Mouse (Mus musculus) cerebellum, postnatal 4 days (tissue): ENCODE results near the gene Dcakd.

Experiments used
- DNase-seq, 2 experiments: peaks; one replicate each; pipeline ENCODE4 v3.0.0; 2022; ENCODE audit warnings: low spot score in 2 of 2, mixed read lengths in 1 of 2

The Dcakd gene

GRCm38 (mm10) chr11:103028176-103028891 is at the start of gene Dcakd, which contains the start of gene Nmt1:
Dcakd (minus strand) TSS chr11:103028333.
Nmt1 (plus strand) TSS chr11:103028190.
- peak; percentile 69 to 88 for DNase-seq

DNA sequence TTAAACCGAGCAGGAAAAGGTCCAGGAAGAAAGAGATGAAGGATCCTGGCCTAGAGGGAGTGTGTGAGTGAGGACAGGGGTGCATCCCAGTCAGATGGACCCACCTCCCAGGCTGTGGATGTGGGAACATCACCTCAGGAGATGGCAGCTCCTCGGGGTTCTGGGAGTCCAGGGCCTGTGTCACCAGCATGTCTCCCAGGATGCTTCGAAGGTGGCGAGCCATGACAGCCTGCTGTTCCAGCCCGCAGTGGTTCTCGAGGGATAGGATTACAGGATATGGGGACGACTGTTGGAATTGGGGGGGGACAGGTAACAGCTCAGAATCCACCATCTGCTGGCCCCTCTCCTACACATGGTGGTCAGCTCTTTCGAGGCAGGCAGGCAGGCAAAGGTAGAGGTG is 48.4 kb upstream of the Dcakd start:
- DNase-seq, result no peak

DNA sequence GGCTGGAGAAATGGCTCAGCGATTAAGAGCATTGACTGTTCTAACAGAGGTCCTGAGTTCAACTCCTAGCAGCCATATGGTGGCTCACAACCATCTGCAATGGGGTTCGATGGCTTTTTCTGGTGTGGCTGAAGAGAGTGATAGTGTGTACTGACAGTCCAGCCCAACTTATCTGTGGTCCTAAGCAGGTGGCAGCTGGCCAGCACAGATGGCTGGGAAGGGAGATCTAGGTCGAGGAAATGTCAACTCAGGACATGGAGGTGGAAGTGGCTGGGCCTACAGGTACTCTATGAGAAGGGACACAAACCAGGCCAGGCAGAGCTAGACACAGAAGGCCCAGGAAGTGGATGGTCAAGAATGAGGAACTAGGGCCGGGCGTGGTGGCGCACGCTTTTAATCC is 47.9 kb upstream of the Dcakd start:
- DNase-seq, result no peak

GRCm38 (mm10) chr11:103074796-103075323 is 46.7 kb upstream of the Dcakd start:
- DNase-seq, result no peak

DNA sequence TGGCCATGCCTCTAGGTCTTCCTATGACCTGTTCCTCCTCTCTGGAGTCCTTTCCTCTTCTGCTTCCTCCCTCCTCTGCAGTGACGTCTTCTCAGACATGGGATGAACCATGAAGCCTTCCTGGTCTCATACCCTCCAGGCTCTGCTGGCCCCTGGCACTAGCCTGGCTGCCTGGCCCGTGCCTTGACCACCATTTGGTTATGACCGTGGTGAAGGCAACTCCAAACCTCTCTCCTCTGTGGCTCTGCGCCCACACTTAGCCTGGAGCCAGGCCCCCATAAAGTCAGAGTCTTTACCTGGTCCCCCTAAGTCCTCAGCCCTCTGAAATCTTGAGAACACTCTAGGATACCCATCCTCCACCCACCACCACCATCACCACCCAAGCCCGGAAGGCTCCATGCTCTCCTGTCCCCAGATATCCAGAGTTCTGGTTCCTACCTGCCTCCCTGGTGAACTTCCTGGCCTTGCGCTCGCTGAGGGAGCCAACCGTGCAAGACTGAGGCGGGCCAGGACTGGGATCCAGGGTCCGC is 46.1 kb upstream of the Dcakd start:
- DNase-seq, result no peak

- no peak for DNase-seq
These were observed 45.5 kb upstream of the Dcakd start for GRCm38 (mm10) chr11:103073671-103074070.

- DNase-seq, result no peak
These were observed 42.3 kb upstream of the Dcakd start for GRCm38 (mm10) chr11:103070322-103070880.

- DNase-seq, result no peak
These were observed 41.6 kb upstream of the Dcakd start for GRCm38 (mm10) chr11:103069731-103070130.

DNA sequence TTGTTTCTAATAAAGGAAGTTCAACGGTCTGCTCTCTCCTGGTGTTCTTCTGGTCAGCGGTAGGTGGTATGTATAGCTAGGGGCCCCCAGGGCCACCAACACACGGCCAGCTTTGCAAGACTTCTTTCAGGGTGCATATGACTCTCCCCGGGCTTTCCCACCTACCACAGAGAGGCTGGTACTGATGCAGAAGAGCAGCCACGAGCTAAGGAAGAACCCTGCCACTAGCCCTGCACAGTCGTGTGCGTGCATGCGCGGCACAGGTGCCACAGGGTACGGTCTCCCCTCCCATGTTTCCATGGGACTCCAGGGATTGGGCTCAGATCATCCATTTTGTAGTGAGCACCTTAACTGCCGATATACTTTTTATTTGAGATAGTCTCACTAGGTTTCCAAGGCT is 40.8 kb upstream of the Dcakd start:
- DNase-seq, result no peak

- no peak for DNase-seq
These were observed 40.1 kb upstream of the Dcakd start for GRCm38 (mm10) chr11:103068272-103068671.

GRCm38 (mm10) chr11:103067457-103068001 is 39.4 kb upstream of the Dcakd start:
- no peak for DNase-seq

GRCm38 (mm10) chr11:103067051-103067361 is 38.9 kb upstream of the Dcakd start:
- no peak for DNase-seq

- no peak for DNase-seq
These were observed 38.3 kb upstream of the Dcakd start for GRCm38 (mm10) chr11:103066191-103067050.

GRCm38 (mm10) chr11:103058499-103059085 is 30.5 kb upstream of the Dcakd start:
- no peak for DNase-seq

DNA sequence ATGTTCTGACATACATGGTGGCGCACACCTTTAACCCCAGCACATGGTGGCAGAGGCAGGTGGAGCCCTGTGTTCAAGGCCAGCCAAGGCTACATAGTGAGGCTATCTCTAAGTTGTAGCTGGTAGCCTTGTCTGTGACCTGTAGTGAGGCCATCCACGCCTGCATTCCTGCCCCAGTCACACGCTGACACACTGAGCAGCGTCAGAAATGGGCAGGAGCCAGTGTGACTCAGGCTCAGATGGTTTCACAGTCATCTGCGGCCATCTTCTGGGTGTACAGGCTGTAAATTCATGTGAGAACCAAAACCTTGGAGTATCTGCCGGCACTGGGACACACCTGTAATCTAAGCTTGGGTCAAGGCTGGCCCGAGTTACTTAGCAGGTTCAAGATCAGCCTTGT is 28.5 kb upstream of the Dcakd start:
- DNase-seq, result no peak

GRCm38 (mm10) chr11:103054798-103055197 is 26.7 kb upstream of the Dcakd start:
- peak; percentile 63 to 78 for DNase-seq

- no peak for DNase-seq
These were observed 25.3 kb upstream of the Dcakd start for GRCm38 (mm10) chr11:103053191-103054076.

DNA sequence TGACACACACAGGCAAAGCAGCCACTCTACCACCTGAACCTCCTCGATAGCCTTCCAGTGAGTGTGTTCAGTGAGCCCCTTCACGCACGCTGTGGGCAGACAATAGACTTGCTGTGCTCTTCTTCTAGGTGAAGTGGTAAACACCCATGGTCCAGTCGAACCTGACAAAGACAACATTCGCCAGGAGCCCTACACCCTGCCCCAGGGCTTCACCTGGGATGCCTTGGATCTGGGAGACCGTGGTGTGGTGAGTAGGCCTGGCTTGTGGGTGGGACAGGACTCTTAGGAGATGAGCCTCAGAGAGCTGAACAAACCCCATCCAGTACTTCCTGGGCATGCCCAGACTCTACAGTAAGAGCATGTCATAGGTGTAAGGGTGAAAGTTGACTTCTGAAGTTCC is 23.9 kb upstream of the Dcakd start:
- no peak for DNase-seq

DNA sequence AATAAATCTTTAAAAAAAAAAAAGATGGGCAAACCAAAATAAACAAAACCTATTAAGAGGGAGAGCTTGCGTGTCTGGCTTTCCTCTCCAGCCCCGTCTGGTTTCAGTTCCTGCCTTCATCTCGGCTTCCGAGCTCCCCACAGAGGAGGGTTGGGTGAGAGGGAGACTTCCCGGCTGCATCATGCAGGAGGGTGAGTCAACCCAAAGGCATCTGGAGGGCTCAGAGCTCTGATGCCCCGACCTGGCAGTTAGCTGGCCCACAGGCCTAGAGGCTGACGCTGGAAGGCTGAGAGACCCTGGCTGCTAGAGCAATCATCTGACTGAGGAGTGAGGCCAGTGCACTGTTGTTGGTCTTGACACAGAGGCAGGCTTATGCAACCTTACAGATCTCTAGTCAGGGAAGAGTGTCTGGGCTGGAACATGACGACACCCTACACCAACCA is 23.1 kb upstream of the Dcakd start:
- no peak for DNase-seq

DNA sequence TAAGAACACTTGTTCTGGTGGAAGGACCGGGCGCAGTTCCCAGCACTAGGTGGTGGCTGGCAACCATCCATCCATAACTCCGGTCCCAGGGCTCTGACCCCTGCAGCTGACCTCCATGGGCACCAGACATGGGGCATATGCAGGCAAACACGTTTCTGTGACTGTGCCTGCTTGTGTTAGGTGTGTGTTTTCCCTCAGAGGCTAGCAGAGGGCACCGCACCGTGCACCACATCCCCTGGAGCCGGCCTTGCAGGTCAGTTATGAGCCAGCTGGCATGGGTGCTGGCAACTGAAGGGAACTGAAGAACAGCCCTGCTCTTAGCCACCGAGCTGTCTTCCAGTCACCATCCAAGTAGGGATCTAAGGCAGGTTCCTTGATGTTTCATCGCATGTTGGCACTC is 22.0 kb upstream of the Dcakd start:
- no peak for DNase-seq

- no peak for DNase-seq
These were observed 21.5 kb upstream of the Dcakd start for GRCm38 (mm10) chr11:103049611-103050010.
